Mouse (Mus musculus) ES-Bruce4 (cell line): Measurements from ENCODE around the gene Apc2.

ENCODE experiments used
- CTCF ChIP-seq: IDR thresholded peaks from one replicate; pipeline ENCODE4 v1.8.1; 2011; ENCODE audit warnings: low read depth, low read length
- EP300 ChIP-seq: IDR thresholded peaks from 2 replicates; pipeline ENCODE4 v1.6.1; 2011; ENCODE audit warnings: low read depth, low read length; ENCODE audit not compliant: insufficient read depth
- POLR2A ChIP-seq: IDR thresholded peaks from one replicate; pipeline ENCODE4 v1.8.1; 2011; ENCODE audit warnings: low read length; ENCODE audit not compliant: insufficient read depth

DNA sequence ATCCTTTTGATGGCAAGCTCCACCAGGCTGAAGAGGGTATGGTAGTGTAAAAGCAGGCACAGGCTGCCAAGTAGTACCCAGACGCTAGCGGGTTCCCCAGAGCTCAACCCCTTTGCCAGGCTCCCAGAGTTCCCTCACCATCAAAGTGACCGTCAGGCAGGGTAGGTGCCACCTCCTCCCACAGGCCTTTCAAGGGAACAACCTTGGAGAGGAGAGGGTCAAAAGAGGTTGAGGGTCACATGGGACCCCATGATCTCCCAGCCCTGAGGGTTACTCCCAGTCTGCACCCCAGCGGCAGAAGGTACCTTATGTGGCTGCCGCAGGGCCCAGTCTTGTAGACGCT is 36.3 kb upstream of the Apc2 start:
- TF ChIP-seq EP300 (no peak), POLR2A (no peak), CTCF (no peak)
